Mouse (Mus musculus) retina, adult 2 months (tissue): ENCODE data around the gene Hpn.

Source experiments
- DNase-seq: peaks from one replicate; pipeline ENCODE4 v3.0.0-alpha.2; 2012; ENCODE audit warnings: low read depth, low spot score

Gene Hpn

GRCm38 (mm10) chr7:31140941-31141340 is 25.9 kb upstream of the Hpn start:
- DNase-seq: no peak

- DNase-seq: no peak
These were observed 25.2 kb upstream of the Hpn start for GRCm38 (mm10) chr7:31140302-31140701.

- DNase-seq: no peak
These were observed 24.7 kb upstream of the Hpn start for GRCm38 (mm10) chr7:31139765-31140164.

GRCm38 (mm10) chr7:31135717-31136116 is 20.6 kb upstream of the Hpn start:
- DNase-seq: no peak

GRCm38 (mm10) chr7:31131866-31132265 is 16.8 kb upstream of the Hpn start:
- DNase-seq: no peak

GRCm38 (mm10) chr7:31130841-31131240 is 15.8 kb upstream of the Hpn start:
- no peak for DNase-seq

- no peak for DNase-seq
These were observed 15.1 kb upstream of the Hpn start for GRCm38 (mm10) chr7:31130197-31130596.

GRCm38 (mm10) chr7:31128157-31128705 is 13.1 kb upstream of the Hpn start:
- no peak for DNase-seq

GRCm38 (mm10) chr7:31126851-31127724 is 12.0 kb upstream of the Hpn start, which contains the start of gene Scn1b:
Gene Scn1b, minus strand, starts transcription at chr7:31127003.
- no peak for DNase-seq

GRCm38 (mm10) chr7:31126211-31126751 is 11.2 kb upstream of the Hpn start:
- no peak for DNase-seq

GRCm38 (mm10) chr7:31125116-31125515 is 10.0 kb upstream of the Hpn start:
- DNase-seq: no peak

GRCm38 (mm10) chr7:31124381-31124780 is 9.3 kb upstream of the Hpn start:
- no peak for DNase-seq

GRCm38 (mm10) chr7:31123697-31124096 is 8.6 kb upstream of the Hpn start:
- no peak for DNase-seq

- no peak for DNase-seq
These were observed 7.8 kb upstream of the Hpn start for GRCm38 (mm10) chr7:31122641-31123631.

- no peak for DNase-seq
These were observed 4.5 kb upstream of the Hpn start for GRCm38 (mm10) chr7:31119556-31119955.

- no peak for DNase-seq
These were observed 3.4 kb upstream of the Hpn start for GRCm38 (mm10) chr7:31118486-31118885.

- no peak for DNase-seq
These were observed 2.4 kb upstream of the Hpn start for GRCm38 (mm10) chr7:31117465-31117864.

- no peak for DNase-seq
These were observed 1.6 kb upstream of the Hpn start for GRCm38 (mm10) chr7:31116721-31117145.

GRCm38 (mm10) chr7:31115587-31116043 is 525 bp upstream of the Hpn start:
- DNase-seq: no peak

GRCm38 (mm10) chr7:31114646-31115045 is 444 bp downstream of the Hpn start:
- DNase-seq: no peak

- no peak for DNase-seq
These were observed 1.3 kb downstream of the Hpn start for GRCm38 (mm10) chr7:31113800-31114199.
